Mouse (Mus musculus) B cell, adult 2 months (primary cell): ENCODE measurements around the gene Trim7.
"Not testable (repeated sequence)": the region's sequence is repeated elsewhere in the genome, so short reads cannot be mapped to it uniquely, and the experiment has no call there.

Experiments
- DNase-seq, 2 experiments: peaks; one replicate each; pipeline ENCODE4 v3.0.0; 2022

The Trim7 gene

GRCm38 (mm10) chr11:48827926-48828325 is 2.0 kb downstream of the Trim7 start:
- DNase-seq, result no peak

GRCm38 (mm10) chr11:48830279-48830678 is 4.3 kb downstream of the Trim7 start:
- DNase-seq, result no peak

GRCm38 (mm10) chr11:48831273-48831672 is 5.3 kb downstream of the Trim7 start:
- no peak for DNase-seq

GRCm38 (mm10) chr11:48833078-48833730 is 7.3 kb downstream of the Trim7 start:
- DNase-seq, result no peak

- peak; percentile 96 to 97 for DNase-seq
These were observed 8.0 kb downstream of the Trim7 start for GRCm38 (mm10) chr11:48833731-48834639.

- no peak for DNase-seq
These were observed 10.0 kb downstream of the Trim7 start for GRCm38 (mm10) chr11:48835923-48836322.

- DNase-seq, result no peak
These were observed 11.0 kb downstream of the Trim7 start for GRCm38 (mm10) chr11:48836990-48837309.

GRCm38 (mm10) chr11:48837310-48838180 is 11.6 kb downstream of the Trim7 start:
- DNase-seq, result peak; percentile 81 to 83

GRCm38 (mm10) chr11:48838181-48838797 is 12.3 kb downstream of the Trim7 start:
- peak; percentile 85 to 88 for DNase-seq

GRCm38 (mm10) chr11:48838879-48839680 is 13.1 kb downstream of the Trim7 start:
- peak; percentile 39 to 46 for DNase-seq

- DNase-seq, result no peak
These were observed 14.9 kb downstream of the Trim7 start for GRCm38 (mm10) chr11:48840805-48841204.

- peak; percentile 38 to 50 for DNase-seq
These were observed 15.3 kb downstream of the Trim7 start for GRCm38 (mm10) chr11:48841213-48841612.

- DNase-seq, result peak; percentile 74 to 77
These were observed 16.4 kb downstream of the Trim7 start for GRCm38 (mm10) chr11:48842378-48842792.

GRCm38 (mm10) chr11:48843202-48843601 is 17.3 kb downstream of the Trim7 start:
- peak; percentile 75 to 79 for DNase-seq

- no peak for DNase-seq
These were observed 18.4 kb downstream of the Trim7 start for GRCm38 (mm10) chr11:48844309-48844708.

- DNase-seq, result no peak
These were observed 19.4 kb downstream of the Trim7 start for GRCm38 (mm10) chr11:48845244-48845815.

- not testable (repeated sequence) for DNase-seq
These were observed 20.4 kb downstream of the Trim7 start for GRCm38 (mm10) chr11:48846362-48846761.

GRCm38 (mm10) chr11:48846881-48847280 is 20.9 kb downstream of the Trim7 start:
- DNase-seq, result no peak

- no peak for DNase-seq
These were observed 24.3 kb downstream of the Trim7 start for GRCm38 (mm10) chr11:48850240-48850639.

- peak in 1 of 2 experiments; percentile 46 for DNase-seq
These were observed 25.5 kb downstream of the Trim7 start for GRCm38 (mm10) chr11:48851270-48851995.

GRCm38 (mm10) chr11:48852190-48852589 is 26.2 kb downstream of the Trim7 start:
- no peak for DNase-seq
